Mouse (Mus musculus) ES-E14 (cell line): Measurements from ENCODE around the gene Kdsr.

Source experiments
- CHD2 ChIP-seq: IDR thresholded peaks from 2 replicates; pipeline ENCODE4 v1.6.1; 2014; ENCODE audit warnings: mild to moderate bottlenecking, low read depth, low read length, inconsistent platforms
- MAFK ChIP-seq: IDR thresholded peaks from 2 replicates; pipeline ENCODE4 v1.6.1; 2014; ENCODE audit warnings: mild to moderate bottlenecking, low read depth, low read length, inconsistent platforms; ENCODE audit not compliant: insufficient read depth
- ZC3H11A ChIP-seq: IDR thresholded peaks from 2 replicates; pipeline ENCODE4 v1.6.1; 2012; ENCODE audit warnings: low read depth, mild to moderate bottlenecking, inconsistent platforms, low read length, borderline replicate concordance
- ZNF384 ChIP-seq: IDR thresholded peaks from 2 replicates; pipeline ENCODE4 v1.6.1; 2012; ENCODE audit warnings: low read depth, low read length, inconsistent platforms

DNA sequence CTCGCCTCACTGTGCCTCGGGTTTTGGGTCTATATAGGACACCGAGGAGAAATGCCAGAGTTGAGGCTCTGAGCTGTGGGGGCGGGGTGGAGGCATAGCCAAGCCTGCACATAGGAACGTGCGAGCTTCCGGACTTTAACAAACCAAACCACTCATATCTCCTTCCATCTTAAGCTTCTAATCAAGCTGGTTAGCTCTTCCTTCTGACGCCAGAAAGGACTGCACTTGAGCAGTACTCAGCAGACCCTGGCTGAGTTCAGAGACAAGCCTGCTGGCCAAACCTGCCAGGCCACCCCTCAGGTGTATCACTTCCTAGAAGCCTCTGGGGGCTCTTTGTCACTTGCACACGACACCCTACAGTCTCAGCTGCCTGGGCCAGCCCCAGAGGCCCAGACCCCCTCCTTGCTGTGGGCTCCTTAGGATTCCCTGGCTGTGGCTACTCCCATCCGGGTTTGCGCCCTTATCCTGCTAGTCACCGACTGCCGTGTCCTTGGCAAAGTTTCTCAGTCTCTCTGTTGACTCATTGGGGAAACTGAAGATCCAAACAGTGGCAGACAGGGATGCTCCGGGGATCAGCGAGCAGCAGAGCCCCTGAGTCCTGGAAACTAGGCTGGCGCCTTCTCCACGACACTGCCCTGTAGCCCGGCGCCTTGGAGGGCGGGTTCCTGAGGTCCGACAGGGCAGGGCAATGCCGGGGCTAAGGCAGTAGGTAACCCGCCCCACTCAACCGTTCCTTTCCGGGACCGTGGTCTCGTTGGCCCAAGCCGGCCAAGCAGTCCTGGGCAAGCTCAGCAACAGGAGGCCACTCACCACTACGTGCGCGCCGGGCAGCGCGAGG is 574 bp downstream of the Kdsr start:
- TF ChIP-seq ZNF384 (no peak), ZC3H11A (no peak), CHD2 (no peak), MAFK (no peak)
